Mouse (Mus musculus): Measurements from ENCODE around the gene Ntpcr. TPM values are rescaled to one million over a fixed set of nuclear protein-coding genes. Genes with fewer than 3 reads are reported as not detected.

Ntpcr gene
- polyA plus RNA-seq, 1 experiment from 2014 or later: 19.8 TPM

GRCm38 (mm10) chr8:125702868-125703473, 26.8 kb upstream of the Ntpcr start:
- Histone ChIP-seq H3K9me3 (replicated peaks) (peaks cover 7% of the 10 kb centered on the region), H3K36me3 (no peaks in the 10 kb centered on the region), H3K4me1 (peaks cover 10% of the 10 kb centered on the region; the same call in 1 of the 2 replicates), H3K27ac (peak overlapping the region; percentile 52; the same call in 1 of the 2 replicates), H3K27me3 (no peaks in the 10 kb centered on the region), H3K9ac (no peak overlapping the region), H3K4me3 (no peak overlapping the region), H3K4me2 (replicated peaks) (no peak overlapping the region)
- WGBS: 58% methylated on average over 15 of the region's 15 CpGs
- peak; percentile 63; the same call in 1 of the 2 replicates for ATAC-seq (ENCODE audit: low FRiP score)

DNA sequence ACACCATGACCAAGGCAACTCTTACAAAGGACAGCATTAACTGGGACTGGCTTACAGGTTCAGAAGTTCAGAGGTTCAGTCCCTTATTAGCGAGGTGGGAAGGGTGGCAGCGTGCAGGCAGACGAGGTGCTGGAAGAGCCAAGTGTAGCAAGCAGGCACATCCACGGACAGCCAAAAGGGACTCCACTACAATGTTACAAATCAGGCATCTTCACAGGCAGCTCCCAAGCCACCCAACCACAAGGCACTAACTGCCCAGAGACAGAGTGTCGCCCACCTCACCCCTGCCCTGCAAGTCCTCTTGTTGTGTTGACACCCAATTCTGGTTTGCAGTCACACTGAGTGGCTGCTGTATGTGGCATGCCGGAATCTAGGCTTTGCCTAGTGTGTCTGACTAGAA, 25.3 kb upstream of the Ntpcr start:
- H3K4me1 ChIP-seq: peaks cover 10% of the 10 kb centered on the region; the same call in 1 of the 2 replicates
- no peak overlapping the region for H3K27ac ChIP-seq
- no peak overlapping the region for H3K4me3 ChIP-seq
- no peak for ATAC-seq (ENCODE audit: low FRiP score)
- WGBS: 91% methylated on average over 6 of the region's 6 CpGs
- H3K27me3 ChIP-seq: no peaks in the 10 kb centered on the region
- no peaks in the 10 kb centered on the region for H3K36me3 ChIP-seq
- H3K9me3 ChIP-seq (replicated peaks): no peaks in the 10 kb centered on the region
- H3K9ac ChIP-seq: no peak overlapping the region
- no peak overlapping the region for H3K4me2 ChIP-seq (replicated peaks)

DNA sequence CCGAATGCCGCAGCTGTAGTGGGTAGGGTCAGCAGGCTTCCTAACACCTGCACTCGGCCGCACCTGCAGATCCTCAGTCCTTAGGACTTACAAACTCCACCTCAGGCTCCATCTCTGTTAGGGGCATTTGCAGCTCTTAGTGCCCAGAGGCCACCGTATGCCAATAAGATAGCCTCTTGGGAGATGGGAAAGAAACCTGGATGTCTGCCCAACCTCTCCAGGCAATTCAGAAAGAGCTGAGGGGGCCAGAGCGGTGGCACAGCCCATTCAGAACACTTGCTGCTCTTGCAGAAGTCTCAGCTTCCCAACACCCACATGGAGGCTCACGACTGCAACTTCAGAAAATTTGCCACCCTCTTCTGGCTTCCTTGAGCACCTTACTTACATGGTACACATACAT, 23.9 kb upstream of the Ntpcr start:
- peaks cover 10% of the 10 kb centered on the region; the same call in 1 of the 2 replicates for H3K4me1 ChIP-seq
- ATAC-seq (ENCODE audit: low FRiP score): no peak
- 83% methylated on average over 7 of the region's 7 CpGs for WGBS

DNA sequence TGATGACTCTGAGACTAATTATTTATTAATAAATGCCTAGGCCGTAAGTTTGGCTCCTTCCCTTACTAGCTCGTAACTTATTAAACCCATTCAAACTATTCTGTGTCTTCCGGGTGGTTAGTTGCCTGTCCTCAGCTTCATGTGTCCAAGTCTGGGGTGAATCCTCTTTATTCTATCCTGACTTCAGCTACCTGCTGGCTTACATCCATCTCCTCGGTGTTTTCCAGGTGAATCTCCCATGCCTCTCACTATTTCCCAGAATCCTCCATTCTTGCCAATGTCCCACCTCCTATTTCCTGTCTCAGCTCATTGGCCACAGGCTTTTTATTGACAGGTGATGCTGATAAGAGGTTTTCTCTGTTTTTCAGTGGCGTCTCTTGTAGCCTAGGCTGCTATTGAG, 20.6 kb upstream of the Ntpcr start:
- H3K9ac ChIP-seq: no peak overlapping the region
- no peaks in the 10 kb centered on the region; the same call in 1 of the 2 replicates for H3K27me3 ChIP-seq
- H3K4me3 ChIP-seq: no peak overlapping the region
- ATAC-seq (ENCODE audit: low FRiP score): no peak
- H3K36me3 ChIP-seq: no peaks in the 10 kb centered on the region
- 89% methylated on average over 5 of the region's 5 CpGs for WGBS
- no peak overlapping the region for H3K27ac ChIP-seq
- H3K4me1 ChIP-seq: no peaks in the 10 kb centered on the region
- H3K4me2 ChIP-seq (replicated peaks): no peak overlapping the region
- no peaks in the 10 kb centered on the region for H3K9me3 ChIP-seq (replicated peaks)

More for the DNA sequence above, 23.9 kb upstream of the Ntpcr start:
- no peak overlapping the region for H3K4me3 ChIP-seq
- no peak overlapping the region for H3K4me2 ChIP-seq (replicated peaks)
- no peaks in the 10 kb centered on the region for H3K9me3 ChIP-seq (replicated peaks)
- H3K36me3 ChIP-seq: no peaks in the 10 kb centered on the region
- H3K9ac ChIP-seq: no peak overlapping the region
- H3K27me3 ChIP-seq: no peaks in the 10 kb centered on the region
- H3K27ac ChIP-seq: no peak overlapping the region

GRCm38 (mm10) chr8:125711514-125711913, 18.2 kb upstream of the Ntpcr start:
- no peak for ATAC-seq (ENCODE audit: low FRiP score)
- Histone ChIP-seq H3K27me3 (no peaks in the 10 kb centered on the region; the same call in 1 of the 2 replicates), H3K4me3 (no peak overlapping the region), H3K9me3 (replicated peaks) (no peaks in the 10 kb centered on the region), H3K4me2 (replicated peaks) (no peak overlapping the region), H3K27ac (no peak overlapping the region), H3K4me1 (peaks cover 5% of the 10 kb centered on the region), H3K9ac (no peak overlapping the region), H3K36me3 (no peaks in the 10 kb centered on the region)
- 92% methylated on average over 5 of the region's 5 CpGs for WGBS

DNA sequence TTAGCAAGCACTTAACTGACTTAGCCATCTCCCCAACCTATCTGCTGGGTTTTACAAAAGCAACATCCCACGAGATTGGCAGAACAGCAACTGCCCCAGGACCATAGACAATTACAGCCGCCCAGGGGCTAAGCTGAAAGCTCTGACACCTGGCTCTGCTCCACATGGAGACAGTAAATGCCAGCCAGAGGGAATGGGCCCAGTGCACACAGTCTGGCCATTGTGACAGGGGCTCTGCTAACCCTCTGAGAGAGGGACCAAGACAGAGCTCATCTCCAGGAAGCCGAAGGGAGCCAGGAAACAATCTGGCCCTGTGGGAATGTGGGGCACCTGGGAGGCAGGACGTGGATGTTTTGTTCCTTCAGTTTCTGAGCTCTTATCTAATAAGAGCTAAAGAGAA, 13.6 kb upstream of the Ntpcr start:
- Histone ChIP-seq H3K27me3 (no peaks in the 10 kb centered on the region; the same call in 1 of the 2 replicates), H3K9ac (no peak overlapping the region), H3K9me3 (replicated peaks) (no peaks in the 10 kb centered on the region), H3K36me3 (no peaks in the 10 kb centered on the region), H3K27ac (0 out of 2 replicates have a peak overlapping the region, but pooled peaks have one; percentile 8), H3K4me1 (peaks cover 18% of the 10 kb centered on the region), H3K4me3 (no peak overlapping the region), H3K4me2 (replicated peaks) (no peak overlapping the region)
- ATAC-seq (ENCODE audit: low FRiP score): no peak
- WGBS: 44% methylated on average over 4 of the region's 4 CpGs

- no peak for ATAC-seq (ENCODE audit: low FRiP score)
- Histone ChIP-seq H3K36me3 (no peaks in the 10 kb centered on the region), H3K4me3 (no peak overlapping the region), H3K9ac (no peak overlapping the region), H3K9me3 (replicated peaks) (no peaks in the 10 kb centered on the region), H3K4me1 (peaks cover 18% of the 10 kb centered on the region), H3K4me2 (replicated peaks) (no peak overlapping the region), H3K27ac (0 out of 2 replicates have a peak overlapping the region, but pooled peaks have one; percentile 8), H3K27me3 (no peaks in the 10 kb centered on the region; the same call in 1 of the 2 replicates)
- 30% methylated on average over 7 of the region's 7 CpGs for WGBS
Measured at GRCm38 (mm10) chr8:125716613-125717012, 13.2 kb upstream of the Ntpcr start.

DNA sequence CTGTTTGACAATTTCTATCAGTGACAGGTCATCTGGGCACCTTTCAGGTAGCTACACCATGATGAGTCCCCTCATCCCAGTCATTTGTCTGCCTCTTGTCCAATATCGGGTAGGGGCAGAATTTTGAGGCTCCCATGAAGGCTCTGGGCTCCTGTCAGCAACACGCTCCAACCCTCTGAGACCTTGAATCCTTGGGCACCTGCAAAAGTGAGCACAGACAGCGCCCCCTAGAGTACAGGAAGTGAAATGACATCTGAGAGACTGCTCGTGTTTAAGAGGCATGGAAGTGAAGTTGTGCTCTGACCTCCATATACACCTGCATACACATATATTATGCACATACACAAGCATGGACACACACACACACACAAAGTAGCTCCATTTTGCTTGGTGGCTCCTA, 10.8 kb upstream of the Ntpcr start:
- Histone ChIP-seq H3K4me3 (no peak overlapping the region), H3K9ac (no peak overlapping the region), H3K27ac (no peak overlapping the region), H3K9me3 (replicated peaks) (no peaks in the 10 kb centered on the region), H3K36me3 (no peaks in the 10 kb centered on the region), H3K4me2 (replicated peaks) (no peak overlapping the region), H3K27me3 (no peaks in the 10 kb centered on the region), H3K4me1 (peaks cover 18% of the 10 kb centered on the region)
- ATAC-seq (ENCODE audit: low FRiP score): no peak
- 62% methylated on average over 4 of the region's 4 CpGs for WGBS

GRCm38 (mm10) chr8:125722675-125723074, 7.1 kb upstream of the Ntpcr start:
- Histone ChIP-seq H3K9ac (no peak overlapping the region), H3K36me3 (no peaks in the 10 kb centered on the region), H3K4me2 (replicated peaks) (no peak overlapping the region), H3K27ac (no peak overlapping the region), H3K9me3 (replicated peaks) (no peaks in the 10 kb centered on the region), H3K4me3 (no peak overlapping the region), H3K4me1 (0 out of 2 replicates have a peak, but pooled peaks cover 2% of the 10 kb centered on the region), H3K27me3 (no peaks in the 10 kb centered on the region)
- WGBS: 96% methylated on average over 7 of the region's 7 CpGs
- no peak for ATAC-seq (ENCODE audit: low FRiP score)

GRCm38 (mm10) chr8:125723437-125723836, 6.3 kb upstream of the Ntpcr start:
- WGBS: 96% methylated on average over 6 of the region's 6 CpGs
- 0 out of 2 replicates have a peak, but pooled peaks cover 2% of the 10 kb centered on the region for H3K4me1 ChIP-seq
- no peak overlapping the region for H3K9ac ChIP-seq
- no peaks in the 10 kb centered on the region for H3K27me3 ChIP-seq
- H3K36me3 ChIP-seq: no peaks in the 10 kb centered on the region
- H3K9me3 ChIP-seq (replicated peaks): no peaks in the 10 kb centered on the region
- H3K4me2 ChIP-seq (replicated peaks): no peak overlapping the region
- no peak overlapping the region for H3K27ac ChIP-seq
- no peak for ATAC-seq (ENCODE audit: low FRiP score)
- H3K4me3 ChIP-seq: no peak overlapping the region

GRCm38 (mm10) chr8:125725037-125725820, 4.5 kb upstream of the Ntpcr start:
- ATAC-seq (ENCODE audit: low FRiP score): no peak
- H3K36me3 ChIP-seq: no peaks in the 10 kb centered on the region
- no peak overlapping the region for H3K4me2 ChIP-seq (replicated peaks)
- H3K4me3 ChIP-seq: no peak overlapping the region
- no peak overlapping the region for H3K27ac ChIP-seq
- WGBS: 84% methylated on average over 6 of the region's 6 CpGs
- H3K4me1 ChIP-seq: 0 out of 2 replicates have a peak, but pooled peaks cover 2% of the 10 kb centered on the region
- H3K27me3 ChIP-seq: no peaks in the 10 kb centered on the region
- no peak overlapping the region for H3K9ac ChIP-seq
- H3K9me3 ChIP-seq (replicated peaks): no peaks in the 10 kb centered on the region

- no peaks in the 10 kb centered on the region for H3K9me3 ChIP-seq (replicated peaks)
- no peak overlapping the region for H3K27ac ChIP-seq
- H3K27me3 ChIP-seq: no peaks in the 10 kb centered on the region
- no peak for ATAC-seq (ENCODE audit: low FRiP score)
- peaks cover 2% of the 10 kb centered on the region; the same call in 1 of the 2 replicates for H3K4me1 ChIP-seq
- no peak overlapping the region for H3K4me3 ChIP-seq
- 92% methylated on average over 4 of the region's 4 CpGs for WGBS
- no peak overlapping the region for H3K9ac ChIP-seq
- H3K36me3 ChIP-seq: no peaks in the 10 kb centered on the region
- no peak overlapping the region for H3K4me2 ChIP-seq (replicated peaks)
Measured at GRCm38 (mm10) chr8:125726143-125726542, 3.6 kb upstream of the Ntpcr start.

Measured in hindbrain, embryonic 12.5 days (tissue).